Mouse (Mus musculus) neutrophil, adult 5-6 weeks (primary cell): ENCODE results near the gene Gm11733. TPM values are rescaled to one million over a fixed set of nuclear protein-coding genes. Genes with fewer than 3 reads are reported as not detected.
"Not testable (repeated sequence)": the region's sequence is repeated elsewhere in the genome, so short reads cannot be mapped to it uniquely, and the experiment has no call there.

Source experiments
- ATAC-seq: fragments of 151-379, 151-347 bp; 2 replicates; pipeline ENCODE4 v1.8.0; 2017; ENCODE audit warnings: mild to moderate bottlenecking, moderate TSS enrichment; ENCODE audit not compliant: insufficient number of reproducible peaks, poor library complexity, low FRiP score, severe bottlenecking; ENCODE audit errors: extremely low read depth
- total RNA-seq: library from RNA; stranded (forward); fragments of 200-1000 nt; gene quantifications from 2 replicates; pipeline ENCODE4 v1.2.3, GENCODE M21; 2017

Gene Gm11733
- total RNA-seq, result not detected in 2 replicates

GRCm38 (mm10) chr11:117484198-117484597, at the start of gene Gm11733:
Gene Gm11733, plus strand, starts transcription at chr11:117484368.
- no peak for ATAC-seq

- no peak for ATAC-seq
Measured at GRCm38 (mm10) chr11:117436401-117437109, 47.6 kb upstream of the Gm11733 start.

- ATAC-seq, result no peak
Measured at GRCm38 (mm10) chr11:117437110-117437490, 47.1 kb upstream of the Gm11733 start.

- ATAC-seq, result no peak
Measured at GRCm38 (mm10) chr11:117438363-117438762, 45.8 kb upstream of the Gm11733 start.

- no peak for ATAC-seq
Measured at GRCm38 (mm10) chr11:117440865-117441425, 43.2 kb upstream of the Gm11733 start.

- no peak for ATAC-seq
Measured at GRCm38 (mm10) chr11:117444090-117444489, 40.1 kb upstream of the Gm11733 start.

GRCm38 (mm10) chr11:117445707-117446106, 38.5 kb upstream of the Gm11733 start:
- ATAC-seq, result no peak

- ATAC-seq, result no peak
Measured at GRCm38 (mm10) chr11:117454086-117454485, 30.1 kb upstream of the Gm11733 start.

GRCm38 (mm10) chr11:117459148-117459547, 25.0 kb upstream of the Gm11733 start:
- ATAC-seq, result no peak

- ATAC-seq, result no peak
Measured at GRCm38 (mm10) chr11:117462202-117462864, 21.8 kb upstream of the Gm11733 start.

GRCm38 (mm10) chr11:117463416-117463815, 20.8 kb upstream of the Gm11733 start:
- ATAC-seq, result not testable (repeated sequence)

- no peak for ATAC-seq
Measured at GRCm38 (mm10) chr11:117466292-117466691, 17.9 kb upstream of the Gm11733 start.

- ATAC-seq, result no peak
Measured at GRCm38 (mm10) chr11:117466911-117467310, 17.3 kb upstream of the Gm11733 start.

- no peak for ATAC-seq
Measured at GRCm38 (mm10) chr11:117468585-117469363, 15.4 kb upstream of the Gm11733 start.

GRCm38 (mm10) chr11:117469724-117470123, 14.4 kb upstream of the Gm11733 start:
- ATAC-seq, result no peak

GRCm38 (mm10) chr11:117470586-117471195, 13.5 kb upstream of the Gm11733 start:
- no peak for ATAC-seq

GRCm38 (mm10) chr11:117471625-117472283, 12.4 kb upstream of the Gm11733 start:
- no peak for ATAC-seq

- no peak for ATAC-seq
Measured at GRCm38 (mm10) chr11:117472885-117473284, 11.3 kb upstream of the Gm11733 start.

- ATAC-seq, result no peak
Measured at GRCm38 (mm10) chr11:117475204-117475603, 9.0 kb upstream of the Gm11733 start.
